Mouse (Mus musculus) cerebellum, adult 2 months (tissue): ENCODE measurements at regions not wholly inside any gene's neighbourhood (a gene's known extent, or its start where the extent isn't known, plus 50 kb on each side); places are given as distances from the start of the nearest gene placed in this dataset.

Experiments
- DNase-seq, 2 experiments: peaks; one replicate each; pipeline ENCODE4 v3.0.0; 2021
- H3K27ac ChIP-seq: fragments of 200-500 bp; 2 replicates; pipeline ENCODE4 v1.5.1; 2012; ENCODE audit warnings: low read length, control low read depth, inconsistent platforms; ENCODE audit not compliant: insufficient read depth
- H3K27me3 ChIP-seq: fragments of 200-500 bp; 2 replicates; pipeline ENCODE4 v1.6.1; 2012; ENCODE audit warnings: inconsistent platforms, mild to moderate bottlenecking, low read length, moderate library complexity; ENCODE audit not compliant: control insufficient read depth, insufficient read depth
- H3K4me1 ChIP-seq: fragments of 200-500 bp; 2 replicates; pipeline ENCODE4 v1.6.1; 2011; ENCODE audit warnings: low read length; ENCODE audit not compliant: control insufficient read depth, insufficient read depth
- H3K4me3 ChIP-seq: fragments of 200-500 bp; replicated peaks from 2 replicates; pipeline ENCODE3; 2011; ENCODE audit warnings: mild to moderate bottlenecking, low read depth, low read length, control low read depth; ENCODE audit not compliant: insufficient read depth
- CTCF ChIP-seq: fragments of 200-500 bp; IDR thresholded peaks from 2 replicates; pipeline ENCODE4 v1.5.1; 2011; ENCODE audit warnings: low read depth, mild to moderate bottlenecking, control low read depth, low read length, moderate library complexity, borderline replicate concordance; ENCODE audit not compliant: insufficient read depth
- POLR2A ChIP-seq: fragments of 200-500 bp; IDR thresholded peaks from 2 replicates; pipeline ENCODE4 v1.6.1; 2011; ENCODE audit warnings: low read length, control low read depth, borderline replicate concordance; ENCODE audit not compliant: insufficient read depth
- WGBS: fragments of 180-500 bp; shearing (Covaris S2); methylation state at CpG from one replicate; pipeline ENCODE4 v1.1.7; 2018; 5-methylcytosine and 5-hydroxymethylcytosine counted together

DNA sequence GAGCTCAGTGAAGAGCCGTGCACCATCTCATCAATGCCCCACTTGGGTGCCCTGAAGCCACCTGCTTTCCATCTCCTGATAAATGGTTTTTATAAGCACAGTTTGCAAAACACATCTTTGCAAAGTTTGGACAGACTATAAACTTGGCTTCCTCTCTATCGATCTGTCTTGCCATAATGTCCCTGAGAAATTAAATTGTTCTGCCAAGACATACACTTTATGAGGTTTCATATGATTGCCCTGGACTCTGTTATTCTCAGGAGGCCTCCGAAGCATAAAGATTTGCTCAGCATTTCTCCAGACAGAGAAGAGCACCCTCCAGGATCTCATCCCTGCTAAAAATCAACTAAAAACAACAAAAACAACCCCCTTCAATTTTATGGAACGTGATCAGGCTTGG, 200.2 kb upstream of the Ipo5 start:
- no peaks in the 10 kb centered on the region for H3K4me1 ChIP-seq
- no peak overlapping the region for H3K27ac ChIP-seq
- H3K27me3 ChIP-seq = no peaks in the 10 kb centered on the region
- no peak overlapping the region for H3K4me3 ChIP-seq
- TF ChIP-seq POLR2A = no peak
- TF ChIP-seq CTCF = no peak
- 75% methylated on average over 4 of the region's 4 CpGs for WGBS
- no peak for DNase-seq

DNA sequence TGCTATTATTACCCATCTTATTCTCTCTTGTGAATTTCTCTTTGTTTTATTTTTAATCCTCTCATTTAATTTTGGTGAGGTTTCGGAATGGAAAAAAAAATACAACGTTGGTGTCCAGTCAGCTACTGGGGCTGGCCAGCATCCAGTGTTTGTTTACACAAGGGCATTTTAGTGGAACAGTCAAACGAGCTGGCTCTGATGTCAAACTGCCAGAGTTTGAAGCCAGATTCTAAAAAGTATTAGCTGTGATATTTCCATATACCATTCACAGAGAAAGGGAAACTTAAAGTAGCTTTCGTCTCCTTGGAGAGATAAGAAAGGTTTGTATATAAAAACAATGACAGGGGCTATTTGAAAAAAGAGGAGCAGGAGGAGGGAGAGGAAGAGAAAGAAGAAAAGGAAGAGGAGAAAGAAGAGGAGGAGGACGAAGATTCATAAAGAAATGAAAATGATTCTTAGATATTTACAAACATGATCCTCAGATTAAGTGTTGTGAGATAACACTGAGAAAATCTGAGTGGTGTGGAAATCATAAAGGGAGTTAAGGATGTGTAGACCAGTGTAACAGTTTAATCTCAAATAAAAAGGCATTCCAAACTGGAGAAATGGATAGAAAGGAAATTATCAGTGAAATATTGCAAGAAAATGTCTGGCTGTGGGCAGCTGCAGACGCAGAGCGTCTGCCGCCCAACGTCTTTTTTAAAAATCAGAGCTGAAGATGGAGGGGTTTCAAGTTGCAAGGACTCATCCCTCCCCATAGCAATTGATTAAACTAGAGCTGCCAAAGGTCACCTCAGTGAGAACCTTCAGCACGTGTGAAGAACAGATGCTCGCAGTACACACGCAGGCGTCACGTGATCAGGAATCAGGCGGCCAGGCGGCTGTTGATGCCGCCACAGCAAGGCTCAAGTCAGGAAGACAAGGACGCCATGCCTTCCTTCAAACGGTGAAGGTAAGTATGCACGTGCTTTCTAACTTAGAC, 190.3 kb upstream of the Ipo5 start:
- Histone ChIP-seq H3K27ac (no peak overlapping the region), H3K4me3 (no peak overlapping the region), H3K4me1 (no peaks in the 10 kb centered on the region), H3K27me3 (no peaks in the 10 kb centered on the region)
- no peak for TF ChIP-seq CTCF
- TF ChIP-seq POLR2A = no peak
- DNase-seq = no peak
- WGBS = 67% methylated on average over 20 of the region's 20 CpGs

DNA sequence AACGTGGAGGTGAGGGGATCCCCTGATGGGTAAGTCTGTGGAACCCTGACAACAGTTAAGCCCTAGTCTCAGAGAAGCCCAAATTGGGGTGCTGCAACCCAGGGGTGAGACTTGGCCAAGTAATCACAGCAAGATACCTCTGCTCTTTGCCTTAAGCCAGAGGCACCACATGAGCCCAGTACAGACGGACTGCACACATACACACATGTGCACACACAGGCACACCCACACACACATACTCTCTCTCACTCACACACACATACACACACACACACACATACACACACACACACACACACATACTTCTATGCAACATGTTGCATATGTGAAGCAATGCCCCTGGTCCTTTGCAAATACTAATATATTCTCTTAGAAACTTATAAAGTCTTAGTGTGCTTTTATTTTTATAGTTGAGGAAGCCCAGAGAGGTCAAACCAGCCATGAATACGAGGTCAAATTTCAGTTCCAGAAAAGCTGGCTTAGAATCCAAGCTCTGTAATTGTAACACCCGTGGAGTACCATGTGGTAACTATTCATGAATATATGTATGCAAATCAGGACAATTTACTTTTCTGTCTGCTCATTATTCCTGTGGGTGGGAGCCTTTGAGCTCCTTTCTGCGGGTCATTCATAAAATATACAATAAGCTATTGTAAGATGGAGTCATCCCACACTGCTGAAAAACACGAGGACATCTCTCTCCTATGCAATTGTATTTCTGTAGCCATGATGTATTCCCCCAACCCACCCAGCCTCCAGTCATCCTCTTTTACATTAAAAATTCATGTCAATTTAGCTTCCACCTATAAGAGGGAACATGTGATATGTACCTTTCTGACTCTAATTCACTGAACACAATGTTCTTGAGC, 189.2 kb upstream of the Ipo5 start:
- H3K27ac ChIP-seq = no peak overlapping the region
- H3K4me1 ChIP-seq = no peaks in the 10 kb centered on the region
- DNase-seq = no peak
- H3K4me3 ChIP-seq = no peak overlapping the region
- 31% methylated on average over 6 of the region's 6 CpGs for WGBS
- TF ChIP-seq POLR2A (no peak), CTCF (no peak)
- no peaks in the 10 kb centered on the region for H3K27me3 ChIP-seq

DNA sequence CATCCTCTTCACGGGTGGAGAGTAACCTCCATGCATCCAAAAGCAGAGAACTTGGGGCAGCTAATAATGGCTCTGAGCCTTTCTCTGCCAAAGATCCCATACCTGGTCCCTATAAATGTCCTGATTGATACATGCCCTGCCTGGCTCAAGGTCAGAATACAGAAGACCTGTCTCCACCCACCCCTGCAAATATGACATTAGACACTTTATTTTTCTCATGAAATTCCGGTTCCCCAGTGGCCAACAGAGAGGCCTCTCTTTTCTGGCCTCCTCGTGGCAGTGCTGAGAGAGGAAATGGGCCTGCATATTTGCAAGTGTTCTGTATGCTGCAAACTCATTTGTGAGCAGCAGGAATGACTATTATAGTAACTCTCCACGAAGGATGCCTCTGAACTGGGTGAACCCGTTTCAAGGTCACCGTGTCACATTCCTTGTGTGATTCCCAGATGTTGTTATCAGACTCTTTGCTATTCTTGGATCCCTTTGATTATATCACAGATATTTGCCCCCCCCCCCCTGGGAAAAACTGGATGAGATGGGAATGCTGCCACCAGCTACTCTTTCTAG, 188.4 kb upstream of the Ipo5 start:
- no peak for DNase-seq

DNA sequence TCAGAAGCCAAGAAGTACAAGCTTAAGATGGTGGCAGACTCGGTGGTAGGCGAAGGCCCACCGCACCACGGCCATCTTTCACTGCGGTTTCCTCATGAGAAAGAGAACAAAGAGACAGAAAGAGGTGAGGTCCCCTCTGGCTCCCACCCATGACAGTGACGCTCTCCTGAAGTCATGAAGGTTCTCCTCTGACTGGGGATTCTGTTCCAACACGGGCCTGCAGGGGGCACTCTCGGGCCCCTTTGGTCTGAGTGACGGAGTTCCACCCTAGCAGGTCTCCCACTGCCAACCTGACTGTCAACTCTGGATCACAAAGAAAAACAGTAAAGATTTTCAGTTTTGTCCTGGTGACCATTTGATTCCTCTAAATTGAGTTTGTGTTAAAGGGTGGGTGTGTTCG, 182.9 kb upstream of the Ipo5 start:
- WGBS = 88% methylated on average over 10 of the region's 10 CpGs
- TF ChIP-seq POLR2A (no peak), CTCF (no peak)
- Histone ChIP-seq H3K27me3 (no peaks in the 10 kb centered on the region), H3K27ac (no peak overlapping the region), H3K4me1 (no peaks in the 10 kb centered on the region), H3K4me3 (no peak overlapping the region)
- DNase-seq = no peak

More for the DNA sequence above, 188.4 kb upstream of the Ipo5 start:
- Histone ChIP-seq H3K4me3 (no peak overlapping the region), H3K27ac (no peak overlapping the region), H3K4me1 (no peaks in the 10 kb centered on the region), H3K27me3 (no peaks in the 10 kb centered on the region)
- TF ChIP-seq CTCF = no peak
- TF ChIP-seq POLR2A = no peak
- WGBS = 61% methylated on average over 6 of the region's 6 CpGs

DNA sequence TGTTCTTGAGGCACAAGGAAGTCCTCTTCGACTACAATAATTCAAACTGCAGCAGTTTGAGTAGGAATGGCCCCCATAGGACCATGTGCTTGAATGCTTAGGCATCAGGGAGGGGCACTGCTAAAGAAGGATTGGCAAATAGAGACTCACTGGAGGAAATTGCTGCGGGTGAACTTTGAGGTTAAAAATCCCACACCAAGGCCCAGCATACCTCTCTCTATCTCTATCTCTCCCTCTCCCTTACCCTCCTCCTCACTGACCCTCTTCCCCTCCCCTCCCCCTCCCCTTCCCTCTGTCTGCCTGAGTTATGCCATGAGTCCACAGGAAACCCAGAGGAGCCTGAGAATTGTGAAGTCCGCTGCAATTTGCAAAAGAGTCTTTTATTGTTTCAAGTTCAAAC, 180.8 kb upstream of the Ipo5 start:
- no peak for TF ChIP-seq CTCF
- TF ChIP-seq POLR2A = no peak
- 50% methylated on average over 3 of the region's 3 CpGs for WGBS
- no peak overlapping the region for H3K4me3 ChIP-seq
- no peak for DNase-seq
- H3K27ac ChIP-seq = no peak overlapping the region
- H3K27me3 ChIP-seq = no peaks in the 10 kb centered on the region
- H3K4me1 ChIP-seq = no peaks in the 10 kb centered on the region

DNA sequence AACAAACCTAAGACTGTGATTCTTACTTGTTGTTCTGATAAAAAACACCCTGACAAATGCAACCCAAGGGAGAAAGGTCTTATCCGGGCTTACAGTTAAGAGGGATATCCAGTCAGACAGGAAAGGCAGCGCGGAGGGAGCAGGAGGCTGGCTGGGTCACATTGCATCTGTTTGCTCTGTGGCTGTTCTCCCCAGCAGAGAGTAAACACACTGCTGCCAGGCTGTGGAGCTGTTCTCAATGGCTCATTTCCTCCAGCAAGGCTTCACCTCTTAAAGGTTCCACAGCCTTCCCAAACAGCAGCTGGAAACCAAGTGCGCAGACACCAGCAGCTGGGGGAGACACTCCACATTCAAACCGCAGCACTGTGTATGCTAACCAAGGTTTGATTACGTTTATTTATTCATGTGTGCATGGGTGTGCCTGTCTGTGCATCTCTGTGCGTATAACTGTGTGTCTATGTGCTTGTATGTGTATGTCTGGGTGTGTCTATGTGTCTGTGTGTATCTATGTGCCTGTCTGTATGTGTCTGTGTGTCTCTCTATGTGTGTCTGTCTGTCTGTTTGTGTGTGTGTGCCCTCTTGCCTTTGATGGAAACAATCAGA, 179.2 kb upstream of the Ipo5 start:
- Histone ChIP-seq H3K27ac (no peak overlapping the region), H3K4me3 (no peak overlapping the region), H3K4me1 (no peaks in the 10 kb centered on the region), H3K27me3 (no peaks in the 10 kb centered on the region)
- 69% methylated on average over 7 of the region's 7 CpGs for WGBS
- no peak for TF ChIP-seq CTCF
- TF ChIP-seq POLR2A = no peak
- no peak for DNase-seq
